Comparison of ENCODE assay signal across 8 mouse cellular contexts in the genomic region with DNA sequence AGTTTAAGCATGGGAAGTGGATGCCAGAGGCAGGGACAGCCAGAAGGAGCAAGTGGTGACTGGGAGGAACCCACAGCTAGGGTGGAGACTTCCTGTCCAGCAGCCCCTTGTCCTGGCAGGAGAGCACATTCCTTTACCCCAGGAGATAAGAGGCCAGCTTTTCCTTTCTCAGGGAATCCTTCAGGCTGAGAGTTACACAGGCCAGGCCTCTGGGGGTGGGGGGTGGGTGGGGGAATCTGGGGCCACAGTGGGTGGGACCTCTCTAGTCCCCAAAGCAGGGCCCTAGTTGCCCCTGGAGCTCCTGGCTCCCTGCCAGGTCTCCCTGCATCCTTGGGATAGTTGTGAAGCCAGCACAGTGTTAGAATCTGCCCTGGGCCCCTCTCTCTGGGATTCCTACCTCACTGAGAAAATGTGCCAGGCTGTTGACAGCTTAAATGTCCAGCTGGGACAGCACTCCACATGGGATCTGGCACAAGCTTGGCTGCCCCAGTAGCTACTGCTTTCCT.
DNase-seq lines count a peak whose midpoint lies in the region; ATAC-seq and TF ChIP-seq lines count a peak whose summit lies in the region.

No protein-coding gene starts in this region.

- H3K27ac ChIP-seq in intestine, embryonic 15.5 days, result peak overlapping the region; percentile 83
- peak overlapping the region; percentile 2; the same call in 1 of the 2 replicates for H3K27ac ChIP-seq in liver, embryonic 16.5 days (ENCODE audit: low read length)
- H3K27ac ChIP-seq in stomach, embryonic 14.5 days (ENCODE audit: low read length), result peak overlapping the region; percentile 52
- H3K27ac ChIP-seq in thymus, adult 2 months (ENCODE audit: control insufficient read depth, insufficient read depth, low read length), result no peak overlapping the region

- H3K9ac ChIP-seq in intestine, embryonic 15.5 days, result no peak overlapping the region
- no peak overlapping the region for H3K9ac ChIP-seq in liver, embryonic 16.5 days (ENCODE audit: low read depth, low read length)
- H3K9ac ChIP-seq in stomach, embryonic 14.5 days (replicated peaks; ENCODE audit: low read depth, low read length), result no peak overlapping the region

- no peak for TF ChIP-seq CTCF in thymus, adult 2 months (IDR thresholded peaks at IDR 0.05; ENCODE audit: borderline replicate concordance, control insufficient read depth, extremely low read depth, insufficient read depth, low read length, poor library complexity)

- peak; percentile 65 for ATAC-seq in intestine, embryonic 15.5 days
- ATAC-seq in liver, embryonic 16.5 days (ENCODE audit: low read depth), result peak; percentile 40; the same call in 1 of the 2 replicates
- peak; percentile 24; the same call in 1 of the 2 replicates for ATAC-seq in stomach, embryonic 14.5 days (ENCODE audit: insufficient number of reproducible peaks, insufficient read depth, low FRiP score, low read depth)

- H3K36me3 ChIP-seq in intestine, embryonic 15.5 days, result no peaks in the 10 kb centered on the region
- no peaks in the 10 kb centered on the region for H3K36me3 ChIP-seq in liver, embryonic 16.5 days (ENCODE audit: control insufficient read depth, insufficient read depth)
- no peaks in the 10 kb centered on the region for H3K36me3 ChIP-seq in stomach, embryonic 14.5 days (ENCODE audit: control insufficient read depth, insufficient read depth, low read length)
- H3K36me3 ChIP-seq in thymus, adult 2 months (ENCODE audit: control insufficient read depth, insufficient read depth, low read length), result no peaks in the 10 kb centered on the region

- peaks cover 58% of the 10 kb centered on the region for H3K4me1 ChIP-seq in intestine, embryonic 15.5 days (replicated peaks)
- no peaks in the 10 kb centered on the region for H3K4me1 ChIP-seq in liver, embryonic 16.5 days (ENCODE audit: control insufficient read depth, low read depth, low read length)
- peaks cover 41% of the 10 kb centered on the region for H3K4me1 ChIP-seq in stomach, embryonic 14.5 days (ENCODE audit: control insufficient read depth, insufficient read depth, low read length)
- H3K4me1 ChIP-seq in thymus, adult 2 months (replicated peaks; ENCODE audit: control insufficient read depth, insufficient read depth, low read length), result peaks cover 18% of the 10 kb centered on the region

- H3K9me3 ChIP-seq in intestine, embryonic 15.5 days, result no peaks in the 10 kb centered on the region
- H3K9me3 ChIP-seq in liver, embryonic 16.5 days (replicated peaks; ENCODE audit: control insufficient read depth, low read length), result no peaks in the 10 kb centered on the region
- no peaks in the 10 kb centered on the region for H3K9me3 ChIP-seq in stomach, embryonic 14.5 days (ENCODE audit: control insufficient read depth, low read depth, low read length)

- no peak overlapping the region for H3K4me3 ChIP-seq in intestine, embryonic 15.5 days (replicated peaks)
- H3K4me3 ChIP-seq in liver, embryonic 16.5 days (ENCODE audit: low read depth, low read length), result no peak overlapping the region
- H3K4me3 ChIP-seq in stomach, embryonic 14.5 days (ENCODE audit: low read depth, low read length), result no peak overlapping the region
- H3K4me3 ChIP-seq in thymus, adult 2 months (ENCODE audit: control insufficient read depth, insufficient read depth, low read length), result no peak overlapping the region

- no peaks in the 10 kb centered on the region for H3K27me3 ChIP-seq in intestine, embryonic 15.5 days (replicated peaks)
- H3K27me3 ChIP-seq in liver, embryonic 16.5 days (ENCODE audit: control insufficient read depth, insufficient read depth, low read depth, low read length), result peaks cover 7% of the 10 kb centered on the region
- no peaks in the 10 kb centered on the region for H3K27me3 ChIP-seq in stomach, embryonic 14.5 days (ENCODE audit: control insufficient read depth, insufficient read depth, low read length)
- no peaks in the 10 kb centered on the region for H3K27me3 ChIP-seq in thymus, adult 2 months (ENCODE audit: control insufficient read depth, insufficient read depth, low read length)

- DNase-seq in 3T3-L1 (ENCODE audit: low read depth, low spot score), result peak; percentile 93
- peak; percentile 43 to 49 for DNase-seq in cerebellum, adult 18-20 months
- peak; percentile 49 for DNase-seq in gastrocnemius, postnatal 25 days
- DNase-seq in c-Kit-positive CD71-positive TER-119-positive erythroid progenitor cells, embryonic 14.5 days (ENCODE audit: low spot score), result no peak
- no peak for DNase-seq in thymus, adult 2 months

- TF ChIP-seq POLR2A in thymus, adult 2 months (IDR thresholded peaks at IDR 0.05; ENCODE audit: control insufficient read depth, extremely low read depth, insufficient read depth, low read length, poor library complexity), result no peak

- no peak overlapping the region for H3K4me2 ChIP-seq in intestine, embryonic 15.5 days (replicated peaks)
- H3K4me2 ChIP-seq in liver, embryonic 16.5 days (ENCODE audit: low read depth, low read length), result no peak overlapping the region
- no peak overlapping the region for H3K4me2 ChIP-seq in stomach, embryonic 14.5 days (replicated peaks; ENCODE audit: low read depth, low read length)

Comparison
In these comparisons a context has a peak if more than half of its experiments do, and no peak if none do; other contexts are left out.
1. DNase-seq: peak in 3T3-L1 (single experiment), cerebellum, adult 18-20 months (2 of 2) and gastrocnemius, postnatal 25 days (single experiment); none in c-Kit-positive CD71-positive TER-119-positive erythroid progenitor cells, embryonic 14.5 days (single experiment) and thymus, adult 2 months (single experiment).
2. Peak in every context shown above with its lines, with median percentiles within 50 percentile points of each other: ATAC-seq.